Mouse (Mus musculus): ENCODE results near the gene Dcaf15. TPM values are rescaled to one million over a fixed set of nuclear protein-coding genes. Genes with fewer than 3 reads are reported as not detected.

Gene Dcaf15
- polyA plus RNA-seq, 1 experiment from 2014 or later: 9.5 TPM

GRCm38 (mm10) chr8:84063861-84064610 is 40.5 kb downstream of the Dcaf15 start:
- H3K27ac ChIP-seq: no peak overlapping the region
- ATAC-seq (ENCODE audit: borderline replicate concordance, extremely low read depth, low FRiP score, low TSS enrichment): no peak
- H3K4me3 ChIP-seq: no peak overlapping the region
- H3K9me3 ChIP-seq: no peaks in the 10 kb centered on the region
- 64% methylated on average over 8 of the region's 8 CpGs for WGBS
- no peaks in the 10 kb centered on the region for H3K36me3 ChIP-seq
- H3K27me3 ChIP-seq: no peaks in the 10 kb centered on the region
- H3K4me2 ChIP-seq: no peak overlapping the region
- no peak overlapping the region for H3K9ac ChIP-seq
- peaks cover 16% of the 10 kb centered on the region for H3K4me1 ChIP-seq

DNA sequence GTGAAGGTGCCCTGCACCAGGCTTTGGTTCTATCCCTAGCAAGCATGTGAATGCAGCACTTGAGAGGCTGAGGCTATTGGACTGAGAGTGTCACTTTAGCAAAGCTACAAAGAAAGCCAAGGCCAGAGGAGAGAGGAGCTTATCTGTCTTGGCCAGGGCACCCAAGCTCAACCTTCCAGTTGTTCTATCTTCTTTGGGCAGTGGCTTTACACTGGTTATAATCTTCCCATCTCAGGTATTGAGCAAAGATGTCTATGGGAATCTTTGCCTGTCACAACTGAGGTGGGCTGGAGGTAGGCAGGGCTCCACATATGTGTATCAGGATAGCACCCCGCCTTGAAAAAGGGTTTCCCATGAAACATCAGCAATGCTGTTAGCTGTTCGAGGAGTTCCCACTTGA is 44.3 kb downstream of the Dcaf15 start:
- Histone ChIP-seq H3K9me3 (no peaks in the 10 kb centered on the region), H3K4me1 (no peaks in the 10 kb centered on the region), H3K4me3 (no peak overlapping the region), H3K27me3 (no peaks in the 10 kb centered on the region), H3K27ac (no peak overlapping the region), H3K36me3 (no peaks in the 10 kb centered on the region), H3K4me2 (no peak overlapping the region), H3K9ac (no peak overlapping the region)
- WGBS: 70% methylated on average over 2 of the region's 2 CpGs
- no peak for ATAC-seq (ENCODE audit: borderline replicate concordance, extremely low read depth, low FRiP score, low TSS enrichment)

DNA sequence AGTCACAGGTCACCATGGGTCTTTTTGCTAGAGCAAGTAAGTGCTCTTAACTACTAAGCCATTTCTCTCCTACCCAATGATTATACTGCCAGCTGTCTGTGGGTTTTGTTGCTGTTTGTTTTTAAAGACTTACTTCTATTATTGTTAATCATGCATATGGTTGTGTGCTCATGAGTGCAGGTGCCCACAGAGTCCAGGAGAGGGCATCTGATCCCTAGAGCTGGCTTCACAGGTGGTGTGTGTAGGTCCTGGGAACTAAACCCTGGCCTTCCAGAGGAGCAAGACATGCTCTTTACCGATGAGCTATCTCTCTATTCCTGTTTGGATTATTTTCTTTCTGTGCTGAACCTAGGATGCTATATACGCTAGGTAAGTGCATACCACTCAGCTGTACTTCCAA is 45.3 kb downstream of the Dcaf15 start:
- no peak overlapping the region for H3K9ac ChIP-seq
- ATAC-seq (ENCODE audit: borderline replicate concordance, extremely low read depth, low FRiP score, low TSS enrichment): no peak
- WGBS: 88% methylated on average over 2 of the region's 2 CpGs
- H3K4me1 ChIP-seq: no peaks in the 10 kb centered on the region
- no peaks in the 10 kb centered on the region for H3K9me3 ChIP-seq
- H3K4me2 ChIP-seq: no peak overlapping the region
- H3K27ac ChIP-seq: no peak overlapping the region
- H3K4me3 ChIP-seq: no peak overlapping the region
- H3K36me3 ChIP-seq: no peaks in the 10 kb centered on the region
- H3K27me3 ChIP-seq: no peaks in the 10 kb centered on the region

- Histone ChIP-seq H3K9me3 (no peaks in the 10 kb centered on the region), H3K4me1 (peaks cover 2% of the 10 kb centered on the region), H3K36me3 (no peaks in the 10 kb centered on the region), H3K27me3 (no peaks in the 10 kb centered on the region), H3K4me2 (no peak overlapping the region), H3K27ac (no peak overlapping the region), H3K4me3 (no peak overlapping the region), H3K9ac (no peak overlapping the region)
- ATAC-seq (ENCODE audit: borderline replicate concordance, extremely low read depth, low FRiP score, low TSS enrichment): no peak
- WGBS: 86% methylated on average over 1 of the region's 1 CpGs
Measured at GRCm38 (mm10) chr8:84057827-84058226, 46.7 kb downstream of the Dcaf15 start.

DNA sequence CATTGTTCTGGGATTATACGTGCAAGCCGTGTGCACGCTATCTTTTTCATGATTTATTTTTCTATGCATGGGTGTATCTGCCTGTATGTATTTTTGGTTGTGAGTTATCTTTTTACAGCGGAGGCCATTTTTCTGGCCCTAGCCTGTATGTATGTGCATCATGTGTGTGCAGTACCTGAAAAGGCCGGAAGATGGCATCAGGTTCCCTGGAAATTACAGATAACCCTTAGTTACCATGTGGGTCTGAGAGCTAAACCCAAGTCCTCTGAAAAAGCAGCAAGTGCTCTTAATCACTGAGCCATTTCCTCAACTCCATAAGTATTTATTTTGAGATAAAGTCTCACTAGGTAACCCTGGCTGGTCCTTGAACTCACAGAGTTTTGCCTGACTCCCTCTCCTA is 51.3 kb downstream of the Dcaf15 start:
- WGBS: 93% methylated on average over 5 of the region's 5 CpGs
- Histone ChIP-seq H3K27ac (no peak overlapping the region), H3K27me3 (no peaks in the 10 kb centered on the region)

DNA sequence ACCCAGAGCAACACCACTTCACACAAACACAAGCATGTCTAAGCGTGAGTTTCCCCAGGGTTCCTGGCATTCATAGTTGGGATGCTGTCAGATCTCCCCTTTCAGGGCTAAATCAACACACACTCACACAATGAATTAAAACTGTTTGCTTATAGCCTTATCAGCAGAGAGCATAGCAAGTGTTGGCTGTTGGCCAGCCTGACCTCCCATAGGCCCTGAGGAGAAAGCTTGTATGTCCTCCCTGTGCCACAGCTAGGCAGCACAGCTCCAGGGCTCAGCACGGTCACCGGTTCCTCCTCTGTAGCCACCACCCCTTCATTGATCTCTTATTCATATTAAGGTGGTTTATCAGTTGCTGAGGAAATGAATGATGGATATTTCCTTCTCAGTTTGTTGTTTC is 51.8 kb downstream of the Dcaf15 start:
- H3K4me1 ChIP-seq: peaks cover 8% of the 10 kb centered on the region
- H3K4me2 ChIP-seq: no peak overlapping the region
- no peak overlapping the region for H3K4me3 ChIP-seq
- no peak overlapping the region for H3K27ac ChIP-seq
- H3K36me3 ChIP-seq: no peaks in the 10 kb centered on the region
- H3K9me3 ChIP-seq: no peaks in the 10 kb centered on the region
- WGBS: 17% methylated on average over 3 of the region's 3 CpGs
- H3K27me3 ChIP-seq: no peaks in the 10 kb centered on the region
- ATAC-seq (ENCODE audit: borderline replicate concordance, extremely low read depth, low FRiP score, low TSS enrichment): peak; percentile 59; the same call in 1 of the 2 replicates
- H3K9ac ChIP-seq: no peak overlapping the region

More for the DNA sequence above, 51.3 kb downstream of the Dcaf15 start:
- H3K4me1 ChIP-seq: peaks cover 8% of the 10 kb centered on the region
- H3K4me3 ChIP-seq: no peak overlapping the region
- no peaks in the 10 kb centered on the region for H3K9me3 ChIP-seq
- no peak for ATAC-seq (ENCODE audit: borderline replicate concordance, extremely low read depth, low FRiP score, low TSS enrichment)
- no peak overlapping the region for H3K4me2 ChIP-seq
- no peaks in the 10 kb centered on the region for H3K36me3 ChIP-seq
- no peak overlapping the region for H3K9ac ChIP-seq

DNA sequence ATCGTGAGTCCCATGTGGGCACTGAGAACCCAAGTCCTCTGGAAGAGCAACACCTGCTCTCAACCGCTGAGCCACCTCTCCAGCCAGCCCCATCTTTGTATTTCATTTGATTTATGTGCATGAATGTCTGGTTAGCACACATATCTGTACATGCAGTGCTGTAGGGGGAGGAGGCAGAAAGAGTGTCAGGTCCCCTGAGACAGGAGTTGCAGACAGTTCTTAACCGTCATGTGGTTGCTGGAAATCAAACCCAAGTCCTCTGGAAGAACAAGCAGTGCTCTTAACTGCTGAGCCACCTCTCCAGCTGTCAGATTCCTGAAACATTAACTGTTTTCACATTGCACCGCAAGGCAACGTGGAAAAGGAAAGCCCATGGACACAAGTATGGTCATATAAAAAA is 56.4 kb downstream of the Dcaf15 start:
- H3K4me2 ChIP-seq: no peak overlapping the region
- no peaks in the 10 kb centered on the region; the same call in 1 of the 2 replicates for H3K9me3 ChIP-seq
- H3K27ac ChIP-seq: no peak overlapping the region
- ATAC-seq (ENCODE audit: borderline replicate concordance, extremely low read depth, low FRiP score, low TSS enrichment): no peak
- no peak overlapping the region for H3K4me3 ChIP-seq
- no peak overlapping the region for H3K9ac ChIP-seq
- peaks cover 8% of the 10 kb centered on the region for H3K4me1 ChIP-seq
- peaks cover 29% of the 10 kb centered on the region for H3K27me3 ChIP-seq
- WGBS: 57% methylated on average over 5 of the region's 5 CpGs
- H3K36me3 ChIP-seq: no peaks in the 10 kb centered on the region

MicroRNAs within 50 kb of the gene (microRNA counts, 519-probe panel; counts per million panel counts)
- 2,163 counts per million, percentile 24 among the panel's probes with 10 or more counts for microRNA mmu-miR-709

Small RNA genes within 50 kb of the gene (microRNA-seq; reads per million reads assigned to microRNA genes)
- gene Mir709: not detected

Other genes with a start within 250 kb of the Dcaf15 start
- gene Adgrl1, start 204.7 kb downstream of the Dcaf15 start, polyA plus RNA-seq (2015; fragmentation: Nextera tagmentation; extraction: Ambion mirVana): 18.6 and 19.7 TPM in 2 replicates
- 0.74 and 0.86 TPM in 2 replicates for gene Gm10644, start 149.6 kb downstream of the Dcaf15 start, polyA plus RNA-seq (2015; fragmentation: Nextera tagmentation; extraction: Ambion mirVana)
- gene Asf1b, start 149.3 kb downstream of the Dcaf15 start, polyA plus RNA-seq (2015; fragmentation: Nextera tagmentation; extraction: Ambion mirVana): 82.2 and 83.5 TPM in 2 replicates
- 156 TPM in 2 replicates for gene Prkaca, start 131.8 kb downstream of the Dcaf15 start, polyA plus RNA-seq (2015; fragmentation: Nextera tagmentation; extraction: Ambion mirVana)
- gene Samd1, start 107.1 kb downstream of the Dcaf15 start, polyA plus RNA-seq (2015; fragmentation: Nextera tagmentation; extraction: Ambion mirVana): 11.3 and 12.1 TPM in 2 replicates
- gene 1700067K01Rik, start 103.3 kb downstream of the Dcaf15 start, polyA plus RNA-seq (2015; fragmentation: Nextera tagmentation; extraction: Ambion mirVana): 0.93 and 0.98 TPM in 2 replicates
- 2.2 and 2.6 TPM in 2 replicates for gene 2210011C24Rik, start 92.6 kb downstream of the Dcaf15 start, polyA plus RNA-seq (2015; fragmentation: Nextera tagmentation; extraction: Ambion mirVana)
- 6.0 and 6.7 TPM in 2 replicates for gene Palm3, start 83.3 kb downstream of the Dcaf15 start, polyA plus RNA-seq (2015; fragmentation: Nextera tagmentation; extraction: Ambion mirVana)
- 1.4 and 2.2 TPM in 2 replicates for gene Il27ra, start 62.2 kb downstream of the Dcaf15 start, polyA plus RNA-seq (2015; fragmentation: Nextera tagmentation; extraction: Ambion mirVana)
- gene Rln3, start 59.8 kb downstream of the Dcaf15 start, polyA plus RNA-seq (2015; fragmentation: Nextera tagmentation; extraction: Ambion mirVana): not detected in 2 replicates
- gene Gm10643, start 39.6 kb downstream of the Dcaf15 start, polyA plus RNA-seq (2015; fragmentation: Nextera tagmentation; extraction: Ambion mirVana): 1.3 TPM in 2 replicates
- 9.0 and 10.6 TPM in 2 replicates for gene Rfx1, start 37.9 kb downstream of the Dcaf15 start, polyA plus RNA-seq (2015; fragmentation: Nextera tagmentation; extraction: Ambion mirVana)
- gene Podnl1, start 21.2 kb upstream of the Dcaf15 start, polyA plus RNA-seq (2015; fragmentation: Nextera tagmentation; extraction: Ambion mirVana): 0.16 and 0.36 TPM in 2 replicates
- 23.1 and 23.4 TPM in 2 replicates for gene Cc2d1a, start 43.2 kb upstream of the Dcaf15 start, polyA plus RNA-seq (2015; fragmentation: Nextera tagmentation; extraction: Ambion mirVana)
- gene 4930432K21Rik, start 43.3 kb upstream of the Dcaf15 start, polyA plus RNA-seq (2015; fragmentation: Nextera tagmentation; extraction: Ambion mirVana): 1.7 TPM in 2 replicates
- gene Nanos3, start 80.4 kb upstream of the Dcaf15 start, polyA plus RNA-seq (2015; fragmentation: Nextera tagmentation; extraction: Ambion mirVana): 2.7 and 3.2 TPM in 2 replicates
- 13.6 and 14.2 TPM in 2 replicates for gene Zswim4, start 132.3 kb upstream of the Dcaf15 start, polyA plus RNA-seq (2015; fragmentation: Nextera tagmentation; extraction: Ambion mirVana)
- gene D8Ertd738e, start 145.0 kb upstream of the Dcaf15 start, polyA plus RNA-seq (2015; fragmentation: Nextera tagmentation; extraction: Ambion mirVana): 320 and 350 TPM in 2 replicates
- gene Mri1, start 152.6 kb upstream of the Dcaf15 start, polyA plus RNA-seq (2015; fragmentation: Nextera tagmentation; extraction: Ambion mirVana): 67.2 and 72.4 TPM in 2 replicates
- 20.5 and 22.8 TPM in 2 replicates for gene Ccdc130, start 165.6 kb upstream of the Dcaf15 start, polyA plus RNA-seq (2015; fragmentation: Nextera tagmentation; extraction: Ambion mirVana)